Mouse (Mus musculus) liver, adult 2 months (tissue): ENCODE measurements around the gene Tchp.

Source experiments
- CTCF ChIP-seq: fragments of 200-500 bp; IDR thresholded peaks from 2 replicates; pipeline ENCODE4 v1.5.1; 2011; ENCODE audit warnings: low read depth, low read length, control low read depth
- POLR2A ChIP-seq: fragments of 200-500 bp; IDR thresholded peaks from 2 replicates; pipeline ENCODE4 v1.6.1; 2011; ENCODE audit warnings: low read length, control low read depth; ENCODE audit not compliant: insufficient read depth; ENCODE audit errors: extremely low read depth

DNA sequence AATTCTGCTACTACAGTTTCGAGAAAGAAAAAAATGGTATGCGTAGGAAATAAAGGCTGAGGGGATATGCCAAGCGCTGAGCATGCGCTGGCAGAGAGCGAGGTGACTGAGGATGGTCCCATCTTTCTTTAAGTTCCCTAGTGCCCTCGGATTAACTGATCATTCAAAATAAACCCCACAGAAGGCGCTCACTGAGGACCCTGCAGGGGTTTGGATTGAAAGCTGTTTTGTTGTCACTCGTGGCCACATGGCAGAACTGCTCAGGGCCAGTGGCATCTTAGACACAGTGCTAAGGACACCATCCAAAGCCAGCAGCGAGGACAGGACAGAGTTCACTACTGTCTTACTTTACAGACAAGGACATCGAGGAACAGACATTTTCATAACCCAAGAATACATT is 42.8 kb downstream of the Tchp start:
- TF ChIP-seq CTCF (no peak), POLR2A (no peak)
